9 mouse cellular contexts compared by ENCODE assay signal in the genomic region with DNA sequence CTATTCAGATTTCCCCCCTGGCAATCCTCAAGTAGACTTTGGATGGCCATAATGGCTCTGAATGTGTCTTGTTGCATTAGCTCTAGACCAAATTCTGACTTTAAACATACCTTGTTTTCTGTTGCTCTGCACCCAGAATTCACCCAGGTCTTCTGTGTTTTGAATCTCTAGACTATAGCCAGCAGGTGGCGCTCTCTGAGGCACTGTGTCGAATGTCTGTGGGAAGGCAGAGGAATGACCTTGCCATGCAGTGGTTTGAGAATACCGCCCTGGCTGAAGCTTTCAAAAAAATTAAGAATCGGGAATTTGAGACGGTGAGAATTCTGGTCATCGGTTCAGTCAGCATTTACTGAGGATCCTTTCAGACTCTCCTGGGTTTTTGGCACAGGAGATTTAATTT. TPM values are rescaled to one million over a fixed set of nuclear protein-coding genes. Genes with fewer than 3 reads are reported as not detected.
A peak's percentile ranks its signal among the peaks of the same experiment; 100 is the strongest.
DNase-seq lines count a peak whose midpoint lies in the region; ATAC-seq and TF ChIP-seq lines count a peak whose summit lies in the region.
"Had no signal": no experiment of that assay in that cellular context is flagged by ENCODE, and none has a peak within 500 bp of the region (broad histone marks: within the 10 kb centered on the region; RNA-seq: fewer than 3 reads in every experiment).

No protein-coding gene starts in this region.

- H3K4me3 ChIP-seq in forebrain, embryonic 14.5 days (ENCODE audit: low read depth, low read length) = no peak overlapping the region
- H3K4me3 ChIP-seq in forebrain, embryonic 13.5 days = no peak overlapping the region
- no peak overlapping the region for H3K4me3 ChIP-seq in ES-Bruce4 (ENCODE audit: low read depth, low read length)
- H3K4me3 ChIP-seq: limb, embryonic 13.5 days had no signal

- H3K27me3 ChIP-seq in forebrain, embryonic 14.5 days (replicated peaks; ENCODE audit: control insufficient read depth, insufficient read depth, low read length) = no peaks in the 10 kb centered on the region
- no peaks in the 10 kb centered on the region for H3K27me3 ChIP-seq in forebrain, embryonic 13.5 days
- H3K27me3 ChIP-seq in ES-Bruce4 (ENCODE audit: control insufficient read depth, insufficient read depth, low read length, poor library complexity, severe bottlenecking) = no peaks in the 10 kb centered on the region
- H3K27me3 ChIP-seq: limb, embryonic 13.5 days had no signal

- no peak overlapping the region for H3K4me2 ChIP-seq in forebrain, embryonic 14.5 days (ENCODE audit: low read length)
- H3K4me2 ChIP-seq in forebrain, embryonic 13.5 days = no peak overlapping the region
- H3K4me2 ChIP-seq: limb, embryonic 13.5 days had no signal

- DNase-seq in forebrain, embryonic 14.5 days (ENCODE audit: low spot score) = peak; percentile 87
- peak; percentile 37 for DNase-seq in c-Kit-positive CD71-positive TER-119-negative erythroid progenitor cells, embryonic 14.5 days (ENCODE audit: low read depth)
- peak; percentile 14 to 24 for DNase-seq in frontal cortex, postnatal 25 days (ENCODE audit: low spot score in 2 of 2)
- peak; percentile 43 for DNase-seq in large intestine, adult 2 months (ENCODE audit: low read depth, low spot score)
- peak; percentile 74 for DNase-seq in lung, postnatal 36 days
- DNase-seq in spleen, postnatal 4 days (ENCODE audit: low spot score in 2 of 2) = peak; percentile 40 to 82

- H3K27ac ChIP-seq in forebrain, embryonic 14.5 days (ENCODE audit: low read depth, low read length) = no peak overlapping the region
- no peak overlapping the region for H3K27ac ChIP-seq in forebrain, embryonic 13.5 days
- no peak overlapping the region for H3K27ac ChIP-seq in ES-Bruce4 (ENCODE audit: insufficient read depth, low read length)
- H3K27ac ChIP-seq: limb, embryonic 13.5 days had no signal

- H3K36me3 ChIP-seq in forebrain, embryonic 14.5 days (ENCODE audit: control insufficient read depth, insufficient read depth, low read length) = no peaks in the 10 kb centered on the region
- H3K36me3 ChIP-seq in forebrain, embryonic 13.5 days (ENCODE audit: poor library complexity, severe bottlenecking) = no peaks in the 10 kb centered on the region
- no peaks in the 10 kb centered on the region for H3K36me3 ChIP-seq in ES-Bruce4 (ENCODE audit: control insufficient read depth, insufficient read depth, low read length, poor library complexity, severe bottlenecking)
- H3K36me3 ChIP-seq: limb, embryonic 13.5 days had no signal

- ATAC-seq in forebrain, embryonic 14.5 days = no peak
- ATAC-seq in forebrain, embryonic 13.5 days = no peak

- 9% methylated on average over 6 of the region's 6 CpGs for WGBS in forebrain, embryonic 14.5 days
- 11% methylated on average over 6 of the region's 6 CpGs for WGBS in forebrain, embryonic 13.5 days
- WGBS in large intestine, adult 2 months = 6% methylated on average over 6 of the region's 6 CpGs

- no peaks in the 10 kb centered on the region for H3K4me1 ChIP-seq in forebrain, embryonic 14.5 days (ENCODE audit: control insufficient read depth, insufficient read depth, low read length)
- H3K4me1 ChIP-seq in forebrain, embryonic 13.5 days = no peaks in the 10 kb centered on the region
- no peaks in the 10 kb centered on the region for H3K4me1 ChIP-seq in ES-Bruce4 (ENCODE audit: control insufficient read depth, insufficient read depth, low read length)
- H3K4me1 ChIP-seq: limb, embryonic 13.5 days had no signal

- no peak overlapping the region for H3K9ac ChIP-seq in forebrain, embryonic 14.5 days (ENCODE audit: low read length)
- H3K9ac ChIP-seq in forebrain, embryonic 13.5 days = no peak overlapping the region
- no peak overlapping the region for H3K9ac ChIP-seq in ES-Bruce4 (ENCODE audit: low read depth, poor library complexity, severe bottlenecking)
- H3K9ac ChIP-seq: limb, embryonic 13.5 days had no signal

- TF ChIP-seq POLR2A in ES-Bruce4 (IDR thresholded peaks at IDR 0.05; ENCODE audit: insufficient read depth, low read length) = no peak

- no peaks in the 10 kb centered on the region for H3K9me3 ChIP-seq in forebrain, embryonic 14.5 days (replicated peaks; ENCODE audit: control insufficient read depth, low read length)
- no peaks in the 10 kb centered on the region for H3K9me3 ChIP-seq in forebrain, embryonic 13.5 days (replicated peaks)
- no peaks in the 10 kb centered on the region for H3K9me3 ChIP-seq in ES-Bruce4 (replicated peaks; ENCODE audit: control insufficient read depth, insufficient read depth, low read length, poor library complexity, severe bottlenecking)
- H3K9me3 ChIP-seq: limb, embryonic 13.5 days had no signal

- TF ChIP-seq CTCF in ES-Bruce4 (IDR thresholded peaks at IDR 0.05; ENCODE audit: low read depth, low read length) = peak; percentile 85

- TF ChIP-seq EP300 in ES-Bruce4 (IDR thresholded peaks at IDR 0.05; ENCODE audit: insufficient read depth, low read depth, low read length) = no peak

RNA-seq across cellular contexts. Expression of a gene that starts 20.8 kb away (rescaled TPM):
- 0.08 TPM in 1 of 2 replicates, not detected in the other for polyA plus RNA-seq in forebrain, embryonic 14.5 days (2014; fragmentation: Nextera tagmentation; extraction: Ambion mirVana)
- 0.08 TPM in 1 of 2 replicates, not detected in the other for polyA plus RNA-seq in forebrain, embryonic 13.5 days (2015; fragmentation: Nextera tagmentation; extraction: Ambion mirVana)
- 0.37 TPM in 1 of 2 replicates, not detected in the other for polyA plus RNA-seq in ES-Bruce4 (2011; ENCODE audit: insufficient read depth, insufficient read length, low read depth, missing spikeins)
- polyA plus RNA-seq in large intestine, adult 2 months (2012; rRNA removed) = not detected in 2 replicates
- polyA plus RNA-seq: limb, embryonic 13.5 days had no signal

RNA-seq across cellular contexts. Expression of a gene that starts 24.1 kb away (rescaled TPM):
- polyA plus RNA-seq in forebrain, embryonic 14.5 days (2014; fragmentation: Nextera tagmentation; extraction: Ambion mirVana) = not detected in 2 replicates
- polyA plus RNA-seq in forebrain, embryonic 13.5 days (2015; fragmentation: Nextera tagmentation; extraction: Ambion mirVana) = not detected in 2 replicates
- not detected in 2 replicates for polyA plus RNA-seq in ES-Bruce4 (2011; ENCODE audit: insufficient read depth, insufficient read length, low read depth, missing spikeins)
- polyA plus RNA-seq in large intestine, adult 2 months (2012; rRNA removed) = not detected in 2 replicates
- polyA plus RNA-seq: limb, embryonic 13.5 days had no signal

RNA-seq across cellular contexts. Expression of a gene that starts 55.4 kb away (rescaled TPM):
- polyA plus RNA-seq in forebrain, embryonic 14.5 days (2014; fragmentation: Nextera tagmentation; extraction: Ambion mirVana) = 1.2 and 1.8 TPM in 2 replicates
- 0.74 and 0.81 TPM in 2 replicates for polyA plus RNA-seq in forebrain, embryonic 13.5 days (2015; fragmentation: Nextera tagmentation; extraction: Ambion mirVana)
- 2.4 and 3.5 TPM in 2 replicates for polyA plus RNA-seq in ES-Bruce4 (2011; ENCODE audit: insufficient read depth, insufficient read length, low read depth, missing spikeins)
- polyA plus RNA-seq in large intestine, adult 2 months (2012; rRNA removed) = 0.01 TPM in 1 of 2 replicates, not detected in the other

Comparison
In these comparisons a context has a peak if more than half of its experiments do, and no peak if none do; other contexts are left out.
1. DNase-seq: peak in every context shown above with its lines; median percentile 87 in forebrain, embryonic 14.5 days; 74 in lung, postnatal 36 days; 61 in spleen, postnatal 4 days; 43 in large intestine, adult 2 months; 37 in c-Kit-positive CD71-positive TER-119-negative erythroid progenitor cells, embryonic 14.5 days; 19 in frontal cortex, postnatal 25 days.